Mouse (Mus musculus): ENCODE results near the gene Ptx4. TPM values are rescaled to one million over a fixed set of nuclear protein-coding genes. Genes with fewer than 3 reads are reported as not detected.

The Ptx4 gene
- polyA plus RNA-seq (2015; fragmentation: Nextera tagmentation; extraction: Ambion mirVana) = not detected in 2 replicates

DNA sequence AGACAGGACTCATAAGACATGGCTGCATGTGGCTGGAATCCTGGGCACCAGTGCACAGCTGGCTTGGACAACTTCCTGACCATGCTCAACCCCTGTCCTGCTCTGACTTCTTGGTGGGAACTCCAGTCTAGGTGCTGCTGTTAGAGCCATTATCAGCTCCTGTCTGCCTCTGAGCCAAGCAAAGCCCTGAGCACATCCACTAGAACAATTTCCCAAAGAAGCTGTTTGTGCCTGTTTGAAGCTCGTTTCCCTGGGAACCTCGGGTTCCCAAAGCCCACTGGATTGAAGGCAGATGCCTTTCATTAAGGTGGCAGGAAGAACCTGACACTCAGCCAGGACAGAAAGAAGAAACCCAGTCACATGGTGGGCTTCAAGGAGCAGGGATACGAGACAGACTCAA is at the start of gene Ptx4:
Gene Ptx4, plus strand, starts transcription at position 355 of the 400 bp plus-strand sequence.
- Histone ChIP-seq H3K4me2 (no peak within 1 kb of the TSS), H3K27me3 (peaks cover 19% of the 10 kb centered on the region), H3K9ac (no peak within 1 kb of the TSS), H3K36me3 (no peaks in the 10 kb centered on the region), H3K9me3 (no peaks in the 10 kb centered on the region), H3K4me3 (no peak within 1 kb of the TSS), H3K27ac (replicated peaks) (no peak within 1 kb of the TSS), H3K4me1 (replicated peaks) (peaks cover 6% of the 10 kb centered on the region)
- ATAC-seq (ENCODE audit: low read depth) = no peak
- 63% methylated on average over 3 of the region's 3 CpGs for WGBS

GRCm38 (mm10) chr17:25076906-25077305 is 43.7 kb upstream of the Ptx4 start:
- 88% methylated on average over 4 of the region's 4 CpGs for WGBS
- Histone ChIP-seq H3K36me3 (0 out of 2 replicates have a peak, but pooled peaks cover 13% of the 10 kb centered on the region), H3K9ac (no peak overlapping the region), H3K27me3 (no peaks in the 10 kb centered on the region), H3K4me3 (no peak overlapping the region), H3K9me3 (no peaks in the 10 kb centered on the region), H3K4me1 (replicated peaks) (peaks cover 26% of the 10 kb centered on the region), H3K27ac (replicated peaks) (peak overlapping the region; percentile 72; the same call in 1 of the 2 replicates), H3K4me2 (no peak overlapping the region)
- no peak for ATAC-seq (ENCODE audit: low read depth)

- WGBS = 58% methylated on average over 13 of the region's 13 CpGs
- H3K36me3 ChIP-seq = 0 out of 2 replicates have a peak, but pooled peaks cover 13% of the 10 kb centered on the region
- peak; percentile 82 for ATAC-seq (ENCODE audit: low read depth)
- peak overlapping the region; percentile 40 for H3K4me2 ChIP-seq
- H3K27ac ChIP-seq (replicated peaks) = peak overlapping the region; percentile 72
- no peaks in the 10 kb centered on the region for H3K9me3 ChIP-seq
- H3K27me3 ChIP-seq = no peaks in the 10 kb centered on the region
- peaks cover 26% of the 10 kb centered on the region for H3K4me1 ChIP-seq (replicated peaks)
- H3K9ac ChIP-seq = no peak overlapping the region; the same call in 1 of the 2 replicates
- H3K4me3 ChIP-seq = peak overlapping the region; percentile 27
Observed at GRCm38 (mm10) chr17:25077771-25078372, 42.7 kb upstream of the Ptx4 start.

- peak overlapping the region; percentile 14; the same call in 1 of the 2 replicates for H3K4me2 ChIP-seq
- H3K36me3 ChIP-seq = 0 out of 2 replicates have a peak, but pooled peaks cover 7% of the 10 kb centered on the region
- no peaks in the 10 kb centered on the region for H3K27me3 ChIP-seq
- H3K27ac ChIP-seq (replicated peaks) = peak overlapping the region; percentile 71
- ATAC-seq (ENCODE audit: low read depth) = no peak
- H3K9me3 ChIP-seq = no peaks in the 10 kb centered on the region
- peak overlapping the region; percentile 27 for H3K4me3 ChIP-seq
- peak overlapping the region; percentile 57 for H3K9ac ChIP-seq
- WGBS = 92% methylated on average over 13 of the region's 13 CpGs
- peaks cover 26% of the 10 kb centered on the region for H3K4me1 ChIP-seq (replicated peaks)
Observed at GRCm38 (mm10) chr17:25080210-25080609, 40.4 kb upstream of the Ptx4 start.

GRCm38 (mm10) chr17:25080960-25081381 is 39.6 kb upstream of the Ptx4 start:
- 0 out of 2 replicates have a peak, but pooled peaks cover 7% of the 10 kb centered on the region for H3K36me3 ChIP-seq
- H3K4me3 ChIP-seq = peak overlapping the region; percentile 27
- no peaks in the 10 kb centered on the region for H3K27me3 ChIP-seq
- no peak for ATAC-seq (ENCODE audit: low read depth)
- peak overlapping the region; percentile 57 for H3K9ac ChIP-seq
- H3K27ac ChIP-seq (replicated peaks) = peak overlapping the region; percentile 71
- peak overlapping the region; percentile 14; the same call in 1 of the 2 replicates for H3K4me2 ChIP-seq
- WGBS = 89% methylated on average over 11 of the region's 11 CpGs
- peaks cover 26% of the 10 kb centered on the region for H3K4me1 ChIP-seq (replicated peaks)
- H3K9me3 ChIP-seq = no peaks in the 10 kb centered on the region

DNA sequence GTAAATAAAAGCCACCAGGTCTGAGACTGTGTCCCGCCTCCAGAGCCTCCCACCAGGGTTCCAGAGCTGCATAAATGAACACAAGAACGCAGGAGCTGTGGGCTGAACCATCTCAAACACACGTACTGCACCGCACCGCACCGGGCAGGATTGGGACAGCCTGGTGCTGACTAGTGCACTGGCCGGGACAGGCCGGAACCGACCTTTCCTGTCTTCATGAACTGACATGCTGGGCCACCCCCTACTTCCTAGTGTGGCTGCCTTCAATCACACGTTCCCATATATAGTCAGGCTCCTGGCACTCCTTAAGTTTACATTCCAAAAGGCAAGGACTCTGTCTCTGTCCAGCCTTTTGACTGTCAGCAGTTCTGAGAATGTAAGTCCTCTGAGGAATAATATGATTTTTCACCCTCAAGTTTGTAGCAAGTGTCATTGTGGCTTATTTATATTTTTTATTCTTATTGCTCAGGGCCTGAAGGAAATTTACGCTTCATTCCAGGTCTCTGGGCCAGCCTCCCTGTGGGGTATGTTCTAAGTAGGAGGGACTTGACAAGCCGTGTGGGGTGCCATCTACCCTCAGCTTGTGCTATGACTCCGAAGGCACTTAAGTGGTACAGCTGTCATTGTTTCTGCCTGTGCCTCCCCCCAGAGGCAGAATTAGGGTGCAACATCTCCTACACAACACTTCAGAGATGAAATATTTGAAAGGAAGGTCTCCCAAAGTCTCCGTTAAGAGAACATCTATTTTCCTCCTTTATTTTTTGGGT is 38.3 kb upstream of the Ptx4 start:
- WGBS = 76% methylated on average over 14 of the region's 14 CpGs
- H3K9ac ChIP-seq = no peak overlapping the region
- no peaks in the 10 kb centered on the region for H3K27me3 ChIP-seq
- no peak for ATAC-seq (ENCODE audit: low read depth)
- peaks cover 7% of the 10 kb centered on the region; the same call in 1 of the 2 replicates for H3K36me3 ChIP-seq
- no peak overlapping the region for H3K4me2 ChIP-seq
- H3K4me3 ChIP-seq = no peak overlapping the region
- peaks cover 20% of the 10 kb centered on the region for H3K4me1 ChIP-seq (replicated peaks)
- no peaks in the 10 kb centered on the region for H3K9me3 ChIP-seq
- peak overlapping the region; percentile 35; the same call in 1 of the 2 replicates for H3K27ac ChIP-seq (replicated peaks)

- ATAC-seq (ENCODE audit: low read depth) = no peak
- peaks cover 13% of the 10 kb centered on the region for H3K4me1 ChIP-seq (replicated peaks)
- H3K4me2 ChIP-seq = no peak overlapping the region
- no peaks in the 10 kb centered on the region for H3K27me3 ChIP-seq
- no peak overlapping the region for H3K27ac ChIP-seq (replicated peaks)
- H3K9me3 ChIP-seq = no peaks in the 10 kb centered on the region
- H3K36me3 ChIP-seq = peaks cover 13% of the 10 kb centered on the region
- no peak overlapping the region for H3K4me3 ChIP-seq
- 65% methylated on average over 3 of the region's 3 CpGs for WGBS
- no peak overlapping the region for H3K9ac ChIP-seq
Observed at GRCm38 (mm10) chr17:25082887-25083286, 37.7 kb upstream of the Ptx4 start.

GRCm38 (mm10) chr17:25083444-25083931 is 37.1 kb upstream of the Ptx4 start, which contains the start of gene Tmem204:
Tmem204 (minus strand) TSS chr17:25083591.
- Histone ChIP-seq H3K9ac (no peak within 1 kb of the TSS), H3K4me2 (no peak within 1 kb of the TSS), H3K4me3 (no peak within 1 kb of the TSS), H3K27me3 (no peaks in the 10 kb centered on the region), H3K9me3 (no peaks in the 10 kb centered on the region), H3K4me1 (replicated peaks) (peaks cover 7% of the 10 kb centered on the region), H3K36me3 (peaks cover 18% of the 10 kb centered on the region), H3K27ac (replicated peaks) (peak within 1 kb of the TSS; percentile 61)
- no peak for ATAC-seq (ENCODE audit: low read depth)
- WGBS = 70% methylated on average over 7 of the region's 7 CpGs

- Histone ChIP-seq H3K4me3 (no peak overlapping the region), H3K36me3 (peaks cover 29% of the 10 kb centered on the region), H3K9ac (no peak overlapping the region), H3K27me3 (no peaks in the 10 kb centered on the region), H3K4me1 (replicated peaks) (no peaks in the 10 kb centered on the region), H3K27ac (replicated peaks) (no peak overlapping the region), H3K9me3 (no peaks in the 10 kb centered on the region), H3K4me2 (no peak overlapping the region)
- no peak for ATAC-seq (ENCODE audit: low read depth)
- WGBS = 78% methylated on average over 13 of the region's 13 CpGs
Observed at GRCm38 (mm10) chr17:25084835-25085385, 35.6 kb upstream of the Ptx4 start.

DNA sequence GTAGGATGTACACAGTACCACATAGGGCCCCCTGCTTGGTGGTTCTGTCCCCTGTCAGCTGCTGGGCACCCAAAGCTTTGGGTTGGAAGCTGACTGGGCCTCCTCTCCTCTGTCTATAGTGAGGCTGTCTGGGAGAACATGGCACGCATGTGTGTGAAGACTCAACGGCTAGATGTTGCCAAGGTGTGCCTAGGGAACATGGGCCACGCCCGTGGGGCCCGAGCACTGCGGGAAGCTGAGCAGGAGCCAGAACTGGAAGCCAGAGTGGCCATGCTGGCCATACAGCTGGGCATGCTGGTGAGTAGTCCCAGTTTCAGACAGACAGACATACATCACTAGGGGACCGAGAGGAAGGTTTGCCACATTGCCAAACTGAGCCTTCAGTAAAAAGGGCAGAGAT is 33.8 kb upstream of the Ptx4 start:
- Histone ChIP-seq H3K4me2 (no peak overlapping the region), H3K27ac (replicated peaks) (no peak overlapping the region), H3K4me1 (replicated peaks) (no peaks in the 10 kb centered on the region), H3K36me3 (peaks cover 36% of the 10 kb centered on the region), H3K4me3 (no peak overlapping the region), H3K27me3 (no peaks in the 10 kb centered on the region), H3K9ac (no peak overlapping the region), H3K9me3 (no peaks in the 10 kb centered on the region)
- 94% methylated on average over 7 of the region's 7 CpGs for WGBS
- no peak for ATAC-seq (ENCODE audit: low read depth)

- Histone ChIP-seq H3K4me2 (no peak overlapping the region), H3K9me3 (no peaks in the 10 kb centered on the region), H3K27ac (replicated peaks) (no peak overlapping the region), H3K9ac (no peak overlapping the region), H3K4me3 (no peak overlapping the region), H3K27me3 (no peaks in the 10 kb centered on the region), H3K4me1 (replicated peaks) (no peaks in the 10 kb centered on the region), H3K36me3 (peaks cover 60% of the 10 kb centered on the region)
- 93% methylated on average over 10 of the region's 10 CpGs for WGBS
- ATAC-seq (ENCODE audit: low read depth) = no peak
Observed at GRCm38 (mm10) chr17:25089158-25089557, 31.4 kb upstream of the Ptx4 start.

DNA sequence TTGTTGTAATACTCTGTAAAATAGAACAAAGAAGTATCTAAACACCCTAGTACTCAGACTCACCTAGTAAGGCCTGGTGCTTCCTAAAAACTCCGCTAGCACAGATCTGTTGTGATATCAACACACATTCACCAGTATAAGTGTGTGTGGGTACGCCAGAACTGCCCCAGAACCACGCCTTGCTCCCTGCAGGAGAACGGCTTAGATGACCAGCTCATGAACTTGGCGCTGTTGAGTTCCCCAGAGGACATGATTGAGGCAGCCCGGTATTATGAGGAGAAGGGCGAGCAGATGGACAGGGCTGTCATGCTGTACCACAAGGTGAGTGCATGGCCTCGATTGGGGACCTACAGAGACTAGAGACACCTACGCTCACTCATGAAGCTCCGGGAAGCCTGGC is 30.1 kb upstream of the Ptx4 start:
- Histone ChIP-seq H3K27me3 (no peaks in the 10 kb centered on the region), H3K4me1 (replicated peaks) (no peaks in the 10 kb centered on the region), H3K4me2 (no peak overlapping the region), H3K36me3 (peaks cover 69% of the 10 kb centered on the region), H3K27ac (replicated peaks) (no peak overlapping the region), H3K9me3 (no peaks in the 10 kb centered on the region), H3K9ac (no peak overlapping the region), H3K4me3 (no peak overlapping the region)
- no peak for ATAC-seq (ENCODE audit: low read depth)
- 91% methylated on average over 10 of the region's 10 CpGs for WGBS

Measured in neural tube, embryonic 13.5 days (tissue).